Mouse (Mus musculus): ENCODE measurements around the gene Ttc3. TPM values are rescaled to one million over a fixed set of nuclear protein-coding genes. Genes with fewer than 3 reads are reported as not detected.

Gene Ttc3
- polyA plus RNA-seq (2014; fragmentation: Nextera tagmentation; extraction: Ambion mirVana), result 1,057 and 1,226 TPM in 2 replicates

DNA sequence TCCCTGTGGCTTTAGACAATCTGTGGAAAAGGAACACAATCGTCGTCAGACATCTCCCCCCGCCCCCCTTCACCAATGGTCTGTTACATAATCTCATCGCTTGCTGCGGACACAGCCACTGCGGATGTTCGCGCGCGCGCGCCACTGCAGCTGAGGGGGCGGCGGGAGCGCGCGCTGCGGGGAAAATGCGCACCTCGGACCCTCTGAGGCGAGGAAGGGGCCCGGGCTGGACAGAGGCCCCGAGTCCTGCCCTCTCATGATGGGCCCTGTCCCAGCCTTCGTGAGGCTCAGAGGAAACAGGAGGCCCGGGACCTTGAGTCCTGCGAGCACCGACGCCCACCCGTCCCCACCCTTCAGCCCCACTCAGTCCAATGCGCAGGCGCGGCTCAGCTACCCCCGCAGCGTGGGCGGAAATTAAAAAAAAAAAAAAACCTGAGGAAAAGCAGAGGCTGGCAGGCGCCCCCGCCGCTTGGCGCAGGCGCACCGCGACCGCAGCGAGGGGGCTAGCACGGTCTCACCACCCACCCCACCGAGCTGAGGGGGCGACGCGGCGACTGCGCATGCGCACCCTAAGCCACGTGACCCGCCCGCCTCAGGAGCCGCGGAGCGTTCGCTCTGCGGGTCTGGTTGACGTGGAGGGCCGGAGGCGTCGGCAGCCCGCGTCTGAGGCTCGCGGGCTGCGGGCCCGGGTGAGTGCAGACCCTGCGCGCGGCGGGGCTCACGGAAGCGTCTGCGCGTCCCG lies at the start of gene Ttc3:
Gene Ttc3 (plus strand): TSS at position 446 of the 742 bp plus-strand sequence.
- no peaks in the 10 kb centered on the region for H3K36me3 ChIP-seq (ENCODE audit: control insufficient read depth, insufficient read depth, low read length)
- H3K4me2 ChIP-seq (ENCODE audit: low read depth, low read length), result peak within 1 kb of the TSS; percentile 69
- H3K4me3 ChIP-seq (ENCODE audit: low read depth, low read length), result peak within 1 kb of the TSS; percentile 73
- peak within 1 kb of the TSS; percentile 100 for H3K9ac ChIP-seq (replicated peaks; ENCODE audit: low read depth, low read length)
- peaks cover 24% of the 10 kb centered on the region for H3K4me1 ChIP-seq (ENCODE audit: control insufficient read depth, insufficient read depth, low read length)
- H3K27me3 ChIP-seq (ENCODE audit: control insufficient read depth, insufficient read depth, low read length), result no peaks in the 10 kb centered on the region
- peak; percentile 79 for ATAC-seq (ENCODE audit: low read depth)
- no peaks in the 10 kb centered on the region for H3K9me3 ChIP-seq (ENCODE audit: control insufficient read depth, low read length)
- WGBS, result under 1% methylated on average over 78 of the region's 79 CpGs
- peak within 1 kb of the TSS; percentile 99 for H3K27ac ChIP-seq (ENCODE audit: low read depth, low read length)

DNA sequence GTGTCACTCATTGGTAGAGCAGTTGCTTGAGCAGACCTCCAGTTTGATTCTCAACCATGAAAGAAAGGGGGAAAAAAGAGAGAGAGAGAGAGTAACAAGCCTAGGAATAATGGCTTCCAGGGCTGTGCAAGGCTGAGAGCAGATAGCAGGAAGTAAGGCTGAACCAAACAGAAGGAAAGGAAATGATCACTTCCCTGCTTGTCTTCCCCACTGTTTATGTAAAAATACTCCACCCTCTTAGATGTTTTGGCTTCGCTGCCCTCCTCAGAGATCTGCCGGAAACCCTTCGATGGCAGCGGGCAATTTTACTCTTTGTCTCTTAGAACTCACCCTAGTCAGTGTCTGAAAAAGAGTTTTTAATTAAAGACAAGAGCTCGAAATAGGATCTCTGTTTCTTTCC lies 46.7 kb upstream of the Ttc3 start:
- no peak overlapping the region for H3K4me2 ChIP-seq (ENCODE audit: low read depth, low read length)
- H3K9ac ChIP-seq (replicated peaks; ENCODE audit: low read depth, low read length), result no peak overlapping the region
- H3K27ac ChIP-seq (ENCODE audit: low read depth, low read length), result no peak overlapping the region
- H3K27me3 ChIP-seq (ENCODE audit: control insufficient read depth, insufficient read depth, low read length), result peaks cover 12% of the 10 kb centered on the region
- WGBS, result 73% methylated on average over 5 of the region's 5 CpGs
- H3K36me3 ChIP-seq (ENCODE audit: control insufficient read depth, insufficient read depth, low read length), result no peaks in the 10 kb centered on the region
- no peaks in the 10 kb centered on the region for H3K9me3 ChIP-seq (ENCODE audit: control insufficient read depth, low read length)
- H3K4me3 ChIP-seq (ENCODE audit: low read depth, low read length), result no peak overlapping the region
- no peak for ATAC-seq (ENCODE audit: low read depth)
- H3K4me1 ChIP-seq (ENCODE audit: control insufficient read depth, insufficient read depth, low read length), result peaks cover 4% of the 10 kb centered on the region; the same call in 1 of the 2 replicates

DNA sequence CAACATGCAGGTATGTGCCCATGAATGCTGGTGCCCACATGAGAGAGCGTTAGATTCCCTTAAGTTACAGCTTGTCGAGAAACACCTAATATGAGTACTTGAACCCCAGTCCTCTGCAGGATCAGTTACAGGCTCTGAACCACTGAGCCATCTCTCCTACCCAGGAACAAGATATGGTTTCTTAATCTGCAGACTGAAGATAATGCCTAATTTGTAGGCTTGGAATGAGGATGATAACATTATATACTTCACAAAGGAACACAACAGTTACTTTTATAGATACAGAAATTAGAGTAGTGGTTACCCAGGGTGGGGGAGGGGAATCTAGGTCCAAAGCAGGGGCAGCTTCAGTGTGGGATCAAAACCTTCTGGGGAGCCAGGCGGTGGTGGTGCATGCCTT lies 44.4 kb upstream of the Ttc3 start:
- Histone ChIP-seq H3K9me3 (ENCODE audit: control insufficient read depth, low read length) (no peaks in the 10 kb centered on the region), H3K9ac (replicated peaks; ENCODE audit: low read depth, low read length) (no peak overlapping the region), H3K27me3 (ENCODE audit: control insufficient read depth, insufficient read depth, low read length) (peaks cover 12% of the 10 kb centered on the region), H3K4me1 (ENCODE audit: control insufficient read depth, insufficient read depth, low read length) (peaks cover 11% of the 10 kb centered on the region; the same call in 1 of the 2 replicates), H3K36me3 (ENCODE audit: control insufficient read depth, insufficient read depth, low read length) (no peaks in the 10 kb centered on the region), H3K4me2 (ENCODE audit: low read depth, low read length) (no peak overlapping the region), H3K4me3 (ENCODE audit: low read depth, low read length) (no peak overlapping the region), H3K27ac (ENCODE audit: low read depth, low read length) (no peak overlapping the region)
- ATAC-seq (ENCODE audit: low read depth), result no peak
- 95% methylated on average over 3 of the region's 3 CpGs for WGBS

DNA sequence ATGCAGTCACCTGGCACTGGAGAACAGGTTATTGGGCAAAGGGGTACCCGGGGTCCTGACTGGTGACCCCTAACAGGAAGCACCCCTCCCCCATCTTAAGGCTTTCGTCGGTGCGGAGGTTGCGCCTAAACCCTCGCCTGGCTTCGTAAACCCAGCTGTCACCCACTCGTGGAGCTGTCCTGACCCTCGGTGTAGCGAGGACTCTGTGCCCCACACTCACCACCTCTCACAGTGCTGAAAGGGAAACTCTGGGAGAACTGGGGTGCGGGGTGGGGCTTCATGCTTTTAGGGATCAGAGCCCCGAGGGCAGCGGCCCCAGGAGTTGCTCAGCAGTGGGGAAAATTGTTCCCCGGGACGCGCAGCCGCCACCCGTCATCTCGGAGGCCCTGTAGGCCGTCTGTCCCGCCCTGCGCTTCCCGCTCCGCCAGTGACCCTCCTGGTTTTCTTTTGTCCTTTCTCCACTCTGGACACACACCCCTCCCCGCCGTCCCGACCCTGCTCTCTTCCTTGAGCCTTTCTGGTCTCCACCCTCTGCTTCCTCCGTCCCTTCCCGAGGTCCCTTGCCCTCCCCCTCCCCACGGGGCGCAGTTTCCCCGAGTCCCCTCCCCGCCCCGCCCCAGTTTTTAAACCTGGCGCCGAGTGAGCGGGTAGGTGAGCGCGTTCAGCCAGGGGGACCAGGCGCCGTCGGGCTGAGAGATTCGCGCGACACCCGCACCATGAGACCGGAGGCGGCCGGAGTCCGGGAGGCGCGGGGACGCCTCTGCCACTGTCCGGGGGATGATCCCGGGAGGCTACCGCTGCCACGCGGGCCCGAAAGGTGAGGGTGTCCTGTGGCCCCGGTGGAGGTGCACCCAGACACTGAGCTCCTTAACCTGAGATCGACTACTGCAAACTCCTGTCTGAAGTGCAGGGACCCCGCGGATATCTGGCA lies 42.4 kb upstream of the Ttc3 start, which contains the start of gene Ripply3:
Gene Ripply3 (plus strand): TSS at position 640 of the 931 bp plus-strand sequence.
- Histone ChIP-seq H3K4me3 (ENCODE audit: low read depth, low read length) (peak within 1 kb of the TSS; percentile 28), H3K27me3 (ENCODE audit: control insufficient read depth, insufficient read depth, low read length) (peaks cover 12% of the 10 kb centered on the region), H3K4me2 (ENCODE audit: low read depth, low read length) (peak within 1 kb of the TSS; percentile 41), H3K27ac (ENCODE audit: low read depth, low read length) (no peak within 1 kb of the TSS), H3K4me1 (ENCODE audit: control insufficient read depth, insufficient read depth, low read length) (peaks cover 11% of the 10 kb centered on the region; the same call in 1 of the 2 replicates), H3K9ac (replicated peaks; ENCODE audit: low read depth, low read length) (no peak within 1 kb of the TSS), H3K9me3 (ENCODE audit: control insufficient read depth, low read length) (no peaks in the 10 kb centered on the region), H3K36me3 (ENCODE audit: control insufficient read depth, insufficient read depth, low read length) (no peaks in the 10 kb centered on the region)
- peak; percentile 41; the same call in 1 of the 2 replicates for ATAC-seq (ENCODE audit: low read depth)
- WGBS, result 1% methylated on average over 62 of the region's 63 CpGs

GRCm38 (mm10) chr16:94328881-94329867 lies 41.2 kb upstream of the Ttc3 start:
- Histone ChIP-seq H3K27ac (ENCODE audit: low read depth, low read length) (no peak overlapping the region), H3K4me3 (ENCODE audit: low read depth, low read length) (no peak overlapping the region), H3K4me1 (ENCODE audit: control insufficient read depth, insufficient read depth, low read length) (peaks cover 11% of the 10 kb centered on the region; the same call in 1 of the 2 replicates), H3K36me3 (ENCODE audit: control insufficient read depth, insufficient read depth, low read length) (no peaks in the 10 kb centered on the region), H3K9me3 (ENCODE audit: control insufficient read depth, low read length) (no peaks in the 10 kb centered on the region), H3K27me3 (ENCODE audit: control insufficient read depth, insufficient read depth, low read length) (peaks cover 12% of the 10 kb centered on the region), H3K4me2 (ENCODE audit: low read depth, low read length) (peak overlapping the region; percentile 41; the same call in 1 of the 2 replicates), H3K9ac (replicated peaks; ENCODE audit: low read depth, low read length) (no peak overlapping the region)
- peak; percentile 21; the same call in 1 of the 2 replicates for ATAC-seq (ENCODE audit: low read depth)
- WGBS, result 9% methylated on average over 25 of the region's 25 CpGs

DNA sequence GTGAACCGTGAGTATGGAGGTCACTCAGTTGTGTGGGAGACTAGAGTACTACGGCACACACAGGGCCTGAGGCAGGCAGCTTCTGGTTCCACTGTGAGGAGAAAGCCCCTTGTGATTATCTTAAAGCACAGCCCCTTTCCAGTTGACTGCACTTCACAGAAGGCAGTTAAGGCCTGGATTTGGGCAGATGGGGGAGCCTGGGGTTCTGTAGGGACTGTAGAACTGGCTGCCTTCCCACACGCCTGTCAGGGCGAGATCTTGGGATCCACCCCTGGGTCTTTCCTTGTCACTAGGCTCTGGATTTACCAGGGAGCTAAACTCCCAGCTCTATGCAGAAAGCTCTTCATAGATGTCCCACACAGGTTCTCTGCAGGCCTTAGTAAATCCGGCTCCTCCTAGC lies 40.0 kb upstream of the Ttc3 start:
- 52% methylated on average over 5 of the region's 5 CpGs for WGBS
- Histone ChIP-seq H3K4me2 (ENCODE audit: low read depth, low read length) (no peak overlapping the region), H3K4me1 (ENCODE audit: control insufficient read depth, insufficient read depth, low read length) (peaks cover 11% of the 10 kb centered on the region; the same call in 1 of the 2 replicates), H3K9me3 (ENCODE audit: control insufficient read depth, low read length) (no peaks in the 10 kb centered on the region), H3K4me3 (ENCODE audit: low read depth, low read length) (no peak overlapping the region), H3K36me3 (ENCODE audit: control insufficient read depth, insufficient read depth, low read length) (no peaks in the 10 kb centered on the region), H3K9ac (replicated peaks; ENCODE audit: low read depth, low read length) (no peak overlapping the region), H3K27me3 (ENCODE audit: control insufficient read depth, insufficient read depth, low read length) (peaks cover 12% of the 10 kb centered on the region), H3K27ac (ENCODE audit: low read depth, low read length) (no peak overlapping the region)
- no peak for ATAC-seq (ENCODE audit: low read depth)

DNA sequence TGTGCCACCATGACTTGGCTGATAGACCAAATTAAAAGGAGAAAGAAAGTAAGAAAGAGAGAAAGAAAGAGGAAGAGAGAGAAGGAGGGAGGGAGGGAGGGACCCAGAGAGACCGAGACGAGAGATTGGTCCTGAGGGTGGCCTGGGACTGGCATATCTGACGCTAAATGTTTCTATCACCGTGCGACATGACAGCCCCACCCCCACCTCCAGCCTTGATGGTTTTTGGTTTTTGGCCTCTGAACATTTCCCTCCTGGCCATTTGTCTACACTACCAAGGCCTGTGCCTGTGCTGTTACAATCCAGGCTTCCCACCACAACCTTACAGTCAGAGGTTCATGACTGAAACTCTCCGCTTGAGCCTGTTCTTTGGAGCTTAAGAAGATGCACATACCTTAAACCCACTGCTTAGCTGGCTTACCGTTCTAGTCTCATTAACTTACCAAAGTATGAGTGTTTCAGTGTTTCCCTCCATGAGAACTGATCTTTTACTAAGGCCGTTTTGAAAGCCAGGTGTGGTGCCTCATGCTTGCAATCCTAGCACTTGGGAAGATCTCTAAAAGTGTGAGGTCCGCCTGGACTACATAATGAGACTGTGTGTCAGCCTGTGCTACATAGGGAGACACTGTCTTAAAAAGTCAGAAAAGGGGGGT lies 39.1 kb upstream of the Ttc3 start:
- H3K36me3 ChIP-seq (ENCODE audit: control insufficient read depth, insufficient read depth, low read length), result no peaks in the 10 kb centered on the region
- no peak overlapping the region for H3K4me3 ChIP-seq (ENCODE audit: low read depth, low read length)
- peaks cover 11% of the 10 kb centered on the region; the same call in 1 of the 2 replicates for H3K4me1 ChIP-seq (ENCODE audit: control insufficient read depth, insufficient read depth, low read length)
- no peak overlapping the region for H3K9ac ChIP-seq (replicated peaks; ENCODE audit: low read depth, low read length)
- no peak for ATAC-seq (ENCODE audit: low read depth)
- no peak overlapping the region for H3K27ac ChIP-seq (ENCODE audit: low read depth, low read length)
- 79% methylated on average over 9 of the region's 9 CpGs for WGBS
- H3K27me3 ChIP-seq (ENCODE audit: control insufficient read depth, insufficient read depth, low read length), result peaks cover 12% of the 10 kb centered on the region
- H3K4me2 ChIP-seq (ENCODE audit: low read depth, low read length), result no peak overlapping the region
- H3K9me3 ChIP-seq (ENCODE audit: control insufficient read depth, low read length), result no peaks in the 10 kb centered on the region

DNA sequence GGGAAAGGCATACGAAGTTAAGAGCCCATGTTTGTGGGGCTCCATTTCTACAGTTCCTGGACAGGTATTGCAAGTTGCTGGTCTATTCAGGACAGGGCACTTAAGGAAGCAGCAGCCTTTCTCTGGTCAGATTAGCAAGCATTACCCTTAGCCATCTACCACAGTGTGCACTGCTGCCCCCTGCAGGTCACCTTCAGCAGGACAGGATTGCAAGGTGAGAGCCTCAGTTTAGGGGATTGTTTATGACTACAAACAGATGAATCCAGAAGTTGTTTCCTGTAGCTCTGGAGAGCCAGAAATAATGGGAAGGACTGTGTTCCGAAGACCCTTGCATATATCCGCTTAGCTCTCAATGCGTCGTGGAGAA lies 38.5 kb upstream of the Ttc3 start:
- no peaks in the 10 kb centered on the region for H3K9me3 ChIP-seq (ENCODE audit: control insufficient read depth, low read length)
- ATAC-seq (ENCODE audit: low read depth), result no peak
- H3K27me3 ChIP-seq (ENCODE audit: control insufficient read depth, insufficient read depth, low read length), result peaks cover 11% of the 10 kb centered on the region
- H3K9ac ChIP-seq (replicated peaks; ENCODE audit: low read depth, low read length), result no peak overlapping the region
- H3K27ac ChIP-seq (ENCODE audit: low read depth, low read length), result no peak overlapping the region
- no peak overlapping the region for H3K4me2 ChIP-seq (ENCODE audit: low read depth, low read length)
- no peaks in the 10 kb centered on the region for H3K36me3 ChIP-seq (ENCODE audit: control insufficient read depth, insufficient read depth, low read length)
- 63% methylated on average over 5 of the region's 5 CpGs for WGBS
- H3K4me3 ChIP-seq (ENCODE audit: low read depth, low read length), result no peak overlapping the region
- H3K4me1 ChIP-seq (ENCODE audit: control insufficient read depth, insufficient read depth, low read length), result peaks cover 11% of the 10 kb centered on the region; the same call in 1 of the 2 replicates

All from neural tube, embryonic 14.5 days (tissue).